Mouse (Mus musculus) cerebellum, postnatal 10 days (tissue): ENCODE measurements around the gene Map2k1.
"Not testable (repeated sequence)": the region's sequence is repeated elsewhere in the genome, so short reads cannot be mapped to it uniquely, and the experiment has no call there.

Source experiments
- DNase-seq, 2 experiments: peaks; one replicate each; pipeline ENCODE4 v3.0.0; 2021; ENCODE audit warnings: mixed read lengths in 2 of 2

The Map2k1 gene

DNA sequence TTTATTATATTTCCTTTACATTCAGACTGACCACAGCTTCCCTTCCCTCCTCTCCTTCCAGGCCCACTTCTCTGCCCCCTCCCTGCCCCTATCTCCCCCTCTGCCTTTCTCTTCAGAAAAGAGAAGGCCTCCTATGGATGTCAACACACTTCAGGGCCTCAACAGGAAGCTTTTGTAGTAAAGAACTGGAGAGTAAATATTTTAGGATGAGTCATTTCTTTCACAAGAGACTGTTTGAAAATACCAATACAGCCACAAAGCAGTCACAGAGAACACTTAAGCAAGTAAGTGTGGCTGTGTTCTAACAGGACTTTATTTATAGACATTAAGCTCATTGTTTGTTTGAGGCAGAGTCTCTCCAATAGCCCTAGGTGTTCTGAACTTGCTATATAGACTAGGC lies 51.1 kb downstream of the Map2k1 start:
- no peak for DNase-seq

DNA sequence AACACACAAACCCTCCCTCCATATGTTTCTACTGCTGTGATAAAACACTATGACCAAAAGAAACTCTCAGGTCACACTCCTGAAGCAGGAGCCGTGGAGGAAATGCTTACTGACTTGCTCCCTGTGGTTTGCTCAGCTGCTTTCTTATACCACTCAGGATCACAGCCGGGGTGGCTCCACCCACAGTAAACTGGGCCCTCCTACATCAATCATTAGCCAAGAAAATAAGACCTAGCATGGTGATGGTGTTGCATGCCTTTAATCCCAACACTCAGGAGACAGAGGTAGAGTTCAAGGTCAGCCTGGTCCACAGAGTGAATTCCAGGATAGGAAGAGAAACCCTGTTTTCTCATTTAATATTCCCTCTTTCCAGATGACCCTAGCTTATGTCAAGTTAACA lies 53.5 kb downstream of the Map2k1 start:
- DNase-seq, result no peak

DNA sequence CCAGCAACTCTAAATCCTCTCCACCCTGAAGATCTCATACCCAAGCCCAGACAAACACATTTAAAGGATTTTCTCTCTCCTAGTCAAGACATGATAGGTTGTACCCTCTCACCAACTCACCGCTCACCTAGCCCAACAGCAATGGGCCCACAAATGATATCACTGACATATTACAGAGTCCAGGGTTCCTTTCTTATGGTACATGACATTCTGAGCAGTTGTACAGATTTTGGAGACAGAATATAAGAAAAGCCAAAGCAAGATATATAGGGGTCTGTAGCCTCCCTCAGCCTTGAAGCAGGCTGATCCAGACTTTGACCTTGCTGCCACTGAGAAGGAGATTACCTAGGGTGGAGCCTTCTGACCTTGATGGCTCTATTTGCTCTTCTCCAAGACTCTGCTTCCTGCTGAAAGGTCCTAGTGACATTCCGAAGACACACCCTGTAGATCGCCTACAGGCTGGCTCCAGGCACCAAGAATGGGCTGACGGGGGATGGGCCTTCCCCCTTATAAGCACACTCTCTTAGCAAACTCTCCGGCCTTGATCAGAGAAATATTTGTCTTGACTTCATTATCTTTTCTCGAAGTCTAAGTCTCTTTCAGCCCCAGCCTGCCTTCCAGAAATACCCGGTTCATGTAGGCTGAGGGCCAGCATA lies 54.5 kb downstream of the Map2k1 start:
- not testable (repeated sequence) for DNase-seq

- no peak for DNase-seq
Observed at GRCm38 (mm10) chr9:64198068-64198762, 55.2 kb downstream of the Map2k1 start.

GRCm38 (mm10) chr9:64197524-64197923 lies 55.9 kb downstream of the Map2k1 start:
- no peak for DNase-seq

DNA sequence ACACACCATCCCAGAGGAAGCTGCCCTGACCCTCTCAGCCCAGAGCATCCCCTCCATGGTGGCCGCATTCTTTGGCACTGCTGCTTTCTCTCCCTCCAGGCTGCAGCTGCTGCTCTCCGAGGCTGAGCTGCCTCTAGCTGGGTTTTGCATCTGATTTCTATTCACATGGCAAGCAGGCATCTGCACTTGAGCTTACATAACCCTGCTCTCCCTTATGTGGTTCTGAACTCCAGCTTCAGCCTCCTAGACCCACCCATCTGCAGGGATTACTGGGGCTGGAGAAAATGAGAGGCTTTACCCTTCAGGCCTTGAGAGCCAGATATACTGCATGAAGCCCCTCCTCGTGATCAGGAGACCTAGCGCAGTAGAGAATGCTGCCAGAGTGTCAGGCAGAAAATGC lies 57.9 kb downstream of the Map2k1 start:
- no peak for DNase-seq

- no peak for DNase-seq
Observed at GRCm38 (mm10) chr9:64193879-64194278, 59.6 kb downstream of the Map2k1 start.

GRCm38 (mm10) chr9:64184166-64184840 lies 69.1 kb downstream of the Map2k1 start:
- DNase-seq, result no peak

GRCm38 (mm10) chr9:64183295-64183694 lies 70.1 kb downstream of the Map2k1 start:
- not testable (repeated sequence) for DNase-seq

- peak; percentile 95 for DNase-seq
Observed at GRCm38 (mm10) chr9:64178974-64179646, 74.3 kb downstream of the Map2k1 start, which contains the start of gene Snapc5. Gene Snapc5, plus strand, starts transcription at chr9:64179274.

- peak; percentile 30 to 59 for DNase-seq
Observed at GRCm38 (mm10) chr9:64178610-64178973, 74.8 kb downstream of the Map2k1 start.

GRCm38 (mm10) chr9:64175378-64175777 lies 78.1 kb downstream of the Map2k1 start:
- no peak for DNase-seq

- no peak for DNase-seq
Observed at GRCm38 (mm10) chr9:64174766-64175165, 78.7 kb downstream of the Map2k1 start.

DNA sequence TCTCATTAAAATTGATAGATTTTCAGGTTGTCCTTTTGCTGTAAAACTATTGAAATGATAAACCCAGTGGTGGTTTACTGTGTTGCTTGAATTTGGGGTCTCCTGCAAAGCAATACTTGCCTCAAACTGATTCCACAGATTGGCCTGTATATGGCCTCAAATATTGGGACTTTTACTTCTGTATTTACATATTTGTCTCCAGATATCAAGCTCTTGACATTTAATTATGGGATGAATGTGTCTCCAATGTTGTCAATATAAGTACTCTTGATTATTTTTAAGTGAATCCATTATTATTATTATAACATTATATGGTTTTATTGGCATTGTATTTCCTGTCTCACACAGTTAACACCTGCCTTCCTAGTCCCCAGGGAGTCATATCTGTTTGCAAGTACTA lies 79.1 kb downstream of the Map2k1 start:
- DNase-seq, result no peak

GRCm38 (mm10) chr9:64173666-64174220 lies 79.7 kb downstream of the Map2k1 start:
- DNase-seq, result no peak

GRCm38 (mm10) chr9:64172816-64173665 lies 80.4 kb downstream of the Map2k1 start, which contains the start of the genes Zwilch and Rpl4:
Gene Zwilch, minus strand, starts transcription at chr9:64173104.
Gene Rpl4, plus strand, starts transcription at chr9:64173375.
- DNase-seq, result peak; percentile 89 to 93

DNA sequence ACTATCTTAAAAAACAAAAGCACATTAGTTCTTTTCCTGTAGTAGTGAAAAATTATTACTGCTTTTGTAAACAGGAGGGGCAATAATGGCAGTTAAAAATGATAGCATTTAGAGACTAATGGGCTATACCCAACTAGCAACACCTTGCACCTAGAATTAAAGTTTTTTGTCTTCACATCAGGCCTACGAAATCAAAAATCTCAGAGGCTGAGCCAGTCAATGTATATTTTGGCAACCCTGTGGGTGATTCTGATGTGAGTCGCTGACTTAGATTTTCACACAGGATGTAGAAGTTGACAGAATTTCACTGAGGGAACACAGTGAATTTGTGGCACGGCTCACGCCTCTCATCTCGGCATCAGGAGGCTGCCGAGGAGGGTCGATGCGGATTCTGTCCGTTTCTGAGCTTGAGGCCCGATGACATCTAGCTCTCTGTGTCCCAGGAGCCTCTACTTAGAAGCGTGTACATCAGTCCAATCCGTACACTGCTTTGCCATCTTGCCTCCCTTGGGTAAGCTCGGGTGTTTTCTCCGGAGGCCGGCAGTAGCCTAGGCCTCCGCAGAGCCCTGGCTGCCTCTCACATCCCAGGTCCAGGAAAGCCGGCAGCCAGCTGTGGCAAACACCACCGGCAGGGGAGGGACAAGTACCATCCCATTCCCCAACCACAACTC lies 81.2 kb downstream of the Map2k1 start:
- DNase-seq, result no peak

DNA sequence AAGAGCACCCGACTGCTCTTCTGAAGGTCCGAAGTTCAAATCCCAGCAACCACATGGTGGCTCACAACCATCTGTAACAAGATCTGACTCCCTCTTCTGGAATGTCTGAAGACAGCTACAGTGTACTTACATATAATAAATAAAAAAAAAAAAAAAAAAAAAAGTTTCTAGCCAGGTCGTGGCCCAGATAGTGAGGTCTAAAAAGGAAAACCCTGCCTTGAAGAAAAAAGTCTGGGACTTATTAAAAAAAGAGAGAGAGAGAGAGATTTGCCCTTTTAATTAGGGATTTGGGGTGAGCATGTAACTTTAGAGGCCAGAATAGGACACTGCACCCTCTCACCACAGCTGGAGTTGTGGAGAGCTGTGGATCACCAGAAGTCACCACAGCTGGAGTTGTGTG lies 83.5 kb downstream of the Map2k1 start:
- DNase-seq, result not testable (repeated sequence)

GRCm38 (mm10) chr9:64160471-64160870 lies 93.0 kb downstream of the Map2k1 start:
- DNase-seq, result no peak

DNA sequence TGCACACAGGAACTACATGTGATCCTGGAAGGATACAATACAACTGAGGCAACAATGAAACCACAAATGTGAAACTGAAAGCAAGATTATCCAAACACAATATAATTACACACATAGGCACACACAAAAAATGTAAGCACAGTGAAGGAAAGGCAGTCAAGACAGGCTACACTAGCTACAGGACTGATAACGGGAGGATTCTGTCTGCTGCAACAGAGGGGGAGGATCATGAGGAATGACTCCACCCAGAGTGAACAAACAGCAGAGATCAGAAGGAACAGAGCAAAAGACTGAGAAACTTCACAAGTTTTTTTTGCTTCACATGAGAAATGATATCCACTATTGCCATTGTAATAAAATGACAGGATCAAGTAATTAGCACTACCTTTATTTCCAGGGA lies 96.8 kb downstream of the Map2k1 start:
- no peak for DNase-seq

DNA sequence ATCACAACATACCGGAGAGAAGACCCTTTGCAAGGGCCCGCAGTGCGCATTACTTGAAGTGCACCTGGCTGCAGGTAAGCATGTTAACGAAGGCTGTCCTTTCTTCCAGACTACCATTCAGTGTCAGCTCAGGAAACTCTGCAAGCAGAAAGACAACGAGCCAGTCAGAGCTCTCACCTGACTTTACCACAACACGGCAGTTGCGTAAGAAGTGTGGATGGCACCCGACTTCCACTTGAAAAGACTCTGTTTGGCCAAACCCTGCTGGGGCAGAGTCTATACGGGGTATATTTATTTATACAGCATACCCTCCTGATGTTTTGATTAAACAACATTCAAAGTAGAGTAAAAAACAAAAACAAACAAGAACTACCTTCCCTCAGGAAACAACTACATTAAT lies 113.6 kb downstream of the Map2k1 start:
- no peak for DNase-seq
